Mouse (Mus musculus): ENCODE results near the gene Trub2. TPM values are rescaled to one million over a fixed set of nuclear protein-coding genes. Genes with fewer than 3 reads are reported as not detected.

Trub2 gene
- polyA plus RNA-seq, 1 experiment from 2014 or later, result 29.1 TPM

- no peak for ATAC-seq (replicated peaks; ENCODE audit: insufficient number of reproducible peaks, low FRiP score, low TSS enrichment, low read depth)
- Histone ChIP-seq H3K9ac (replicated peaks; ENCODE audit: low read length) (peak overlapping the region; percentile 52), H3K4me2 (ENCODE audit: low read depth, low read length) (peak overlapping the region; percentile 56), H3K27ac (replicated peaks; ENCODE audit: low read depth, low read length) (no peak overlapping the region), H3K27me3 (ENCODE audit: control insufficient read depth, insufficient read depth, low read length) (peaks cover 39% of the 10 kb centered on the region), H3K9me3 (replicated peaks; ENCODE audit: control insufficient read depth, low read length) (no peaks in the 10 kb centered on the region), H3K4me1 (ENCODE audit: control insufficient read depth, insufficient read depth, low read length) (peaks cover 5% of the 10 kb centered on the region), H3K4me3 (ENCODE audit: low read depth, low read length) (peak overlapping the region; percentile 30), H3K36me3 (replicated peaks; ENCODE audit: control insufficient read depth, insufficient read depth, low read depth, low read length) (no peaks in the 10 kb centered on the region)
- no peak for DNase-seq (ENCODE audit: low spot score)
- 5% methylated on average over 50 of the region's 50 CpGs for WGBS
These were observed 41.0 kb downstream of the Trub2 start for GRCm38 (mm10) chr2:29747188-29747782.

- Histone ChIP-seq H3K4me2 (ENCODE audit: low read depth, low read length) (no peak overlapping the region), H3K27me3 (ENCODE audit: control insufficient read depth, insufficient read depth, low read length) (peaks cover 23% of the 10 kb centered on the region), H3K27ac (replicated peaks; ENCODE audit: low read depth, low read length) (no peak overlapping the region), H3K4me3 (ENCODE audit: low read depth, low read length) (no peak overlapping the region), H3K4me1 (ENCODE audit: control insufficient read depth, insufficient read depth, low read length) (no peaks in the 10 kb centered on the region), H3K9me3 (replicated peaks; ENCODE audit: control insufficient read depth, low read length) (no peaks in the 10 kb centered on the region), H3K36me3 (replicated peaks; ENCODE audit: control insufficient read depth, insufficient read depth, low read depth, low read length) (no peaks in the 10 kb centered on the region), H3K9ac (replicated peaks; ENCODE audit: low read length) (no peak overlapping the region)
- 88% methylated on average over 6 of the region's 6 CpGs for WGBS
- no peak for DNase-seq (ENCODE audit: low spot score)
- no peak for ATAC-seq (replicated peaks; ENCODE audit: insufficient number of reproducible peaks, low FRiP score, low TSS enrichment, low read depth)
These were observed 44.0 kb downstream of the Trub2 start for GRCm38 (mm10) chr2:29744256-29744655.

- Histone ChIP-seq H3K4me1 (ENCODE audit: control insufficient read depth, insufficient read depth, low read length) (no peaks in the 10 kb centered on the region), H3K36me3 (replicated peaks; ENCODE audit: control insufficient read depth, insufficient read depth, low read depth, low read length) (peaks cover 3% of the 10 kb centered on the region)
- no peak for ATAC-seq (replicated peaks; ENCODE audit: insufficient number of reproducible peaks, low FRiP score, low TSS enrichment, low read depth)
These were observed 47.1 kb downstream of the Trub2 start for GRCm38 (mm10) chr2:29741207-29741606.

GRCm38 (mm10) chr2:29739368-29739767 lies 48.9 kb downstream of the Trub2 start:
- WGBS, result 76% methylated on average over 5 of the region's 5 CpGs
- ATAC-seq (replicated peaks; ENCODE audit: insufficient number of reproducible peaks, low FRiP score, low TSS enrichment, low read depth) (no peak), DNase-seq (ENCODE audit: low spot score) (no peak)
- Histone ChIP-seq H3K4me2 (ENCODE audit: low read depth, low read length) (no peak overlapping the region), H3K4me3 (ENCODE audit: low read depth, low read length) (no peak overlapping the region), H3K9me3 (replicated peaks; ENCODE audit: control insufficient read depth, low read length) (no peaks in the 10 kb centered on the region), H3K9ac (replicated peaks; ENCODE audit: low read length) (no peak overlapping the region), H3K4me1 (ENCODE audit: control insufficient read depth, insufficient read depth, low read length) (no peaks in the 10 kb centered on the region), H3K36me3 (replicated peaks; ENCODE audit: control insufficient read depth, insufficient read depth, low read depth, low read length) (peaks cover 3% of the 10 kb centered on the region), H3K27ac (replicated peaks; ENCODE audit: low read depth, low read length) (no peak overlapping the region), H3K27me3 (ENCODE audit: control insufficient read depth, insufficient read depth, low read length) (no peaks in the 10 kb centered on the region)

More at GRCm38 (mm10) chr2:29741207-29741606, 47.1 kb downstream of the Trub2 start:
- WGBS, result 93% methylated on average over 6 of the region's 6 CpGs
- peaks cover 4% of the 10 kb centered on the region; the same call in 1 of the 2 replicates for H3K27me3 ChIP-seq (ENCODE audit: control insufficient read depth, insufficient read depth, low read length)
- DNase-seq (ENCODE audit: low spot score), result no peak
- no peak overlapping the region for H3K9ac ChIP-seq (replicated peaks; ENCODE audit: low read length)
- no peak overlapping the region for H3K27ac ChIP-seq (replicated peaks; ENCODE audit: low read depth, low read length)
- no peaks in the 10 kb centered on the region for H3K9me3 ChIP-seq (replicated peaks; ENCODE audit: control insufficient read depth, low read length)
- H3K4me2 ChIP-seq (ENCODE audit: low read depth, low read length), result no peak overlapping the region
- H3K4me3 ChIP-seq (ENCODE audit: low read depth, low read length), result no peak overlapping the region

GRCm38 (mm10) chr2:29738799-29739198 lies 49.5 kb downstream of the Trub2 start:
- H3K9me3 ChIP-seq (replicated peaks; ENCODE audit: control insufficient read depth, low read length), result no peaks in the 10 kb centered on the region
- ATAC-seq (replicated peaks; ENCODE audit: insufficient number of reproducible peaks, low FRiP score, low TSS enrichment, low read depth) (no peak), DNase-seq (ENCODE audit: low spot score) (no peak)
- H3K27me3 ChIP-seq (ENCODE audit: control insufficient read depth, insufficient read depth, low read length), result no peaks in the 10 kb centered on the region
- H3K4me1 ChIP-seq (ENCODE audit: control insufficient read depth, insufficient read depth, low read length), result no peaks in the 10 kb centered on the region
- H3K27ac ChIP-seq (replicated peaks; ENCODE audit: low read depth, low read length), result no peak overlapping the region
- H3K36me3 ChIP-seq (replicated peaks; ENCODE audit: control insufficient read depth, insufficient read depth, low read depth, low read length), result peaks cover 3% of the 10 kb centered on the region
- no peak overlapping the region for H3K4me3 ChIP-seq (ENCODE audit: low read depth, low read length)
- no peak overlapping the region for H3K9ac ChIP-seq (replicated peaks; ENCODE audit: low read length)
- WGBS, result 58% methylated on average over 4 of the region's 4 CpGs
- no peak overlapping the region; the same call in 1 of the 2 replicates for H3K4me2 ChIP-seq (ENCODE audit: low read depth, low read length)

GRCm38 (mm10) chr2:29737209-29737925 lies 50.9 kb downstream of the Trub2 start:
- ATAC-seq (replicated peaks; ENCODE audit: insufficient number of reproducible peaks, low FRiP score, low TSS enrichment, low read depth), result no peak

GRCm38 (mm10) chr2:29735708-29736107 lies 52.6 kb downstream of the Trub2 start:
- no peaks in the 10 kb centered on the region for H3K9me3 ChIP-seq (replicated peaks; ENCODE audit: control insufficient read depth, low read length)
- no peaks in the 10 kb centered on the region for H3K4me1 ChIP-seq (ENCODE audit: control insufficient read depth, insufficient read depth, low read length)
- no peak overlapping the region for H3K9ac ChIP-seq (replicated peaks; ENCODE audit: low read length)
- ATAC-seq (replicated peaks; ENCODE audit: insufficient number of reproducible peaks, low FRiP score, low TSS enrichment, low read depth), result no peak
- H3K36me3 ChIP-seq (replicated peaks; ENCODE audit: control insufficient read depth, insufficient read depth, low read depth, low read length), result peaks cover 9% of the 10 kb centered on the region
- no peak for DNase-seq (ENCODE audit: low spot score)
- no peak overlapping the region for H3K4me3 ChIP-seq (ENCODE audit: low read depth, low read length)
- H3K4me2 ChIP-seq (ENCODE audit: low read depth, low read length), result no peak overlapping the region
- no peaks in the 10 kb centered on the region for H3K27me3 ChIP-seq (ENCODE audit: control insufficient read depth, insufficient read depth, low read length)
- WGBS, result 94% methylated on average over 12 of the region's 12 CpGs
- no peak overlapping the region for H3K27ac ChIP-seq (replicated peaks; ENCODE audit: low read depth, low read length)

More at GRCm38 (mm10) chr2:29737209-29737925, 50.9 kb downstream of the Trub2 start:
- 84% methylated on average over 12 of the region's 12 CpGs for WGBS
- Histone ChIP-seq H3K9me3 (replicated peaks; ENCODE audit: control insufficient read depth, low read length) (no peaks in the 10 kb centered on the region), H3K27ac (replicated peaks; ENCODE audit: low read depth, low read length) (no peak overlapping the region), H3K27me3 (ENCODE audit: control insufficient read depth, insufficient read depth, low read length) (no peaks in the 10 kb centered on the region), H3K4me3 (ENCODE audit: low read depth, low read length) (no peak overlapping the region), H3K4me1 (ENCODE audit: control insufficient read depth, insufficient read depth, low read length) (no peaks in the 10 kb centered on the region), H3K36me3 (replicated peaks; ENCODE audit: control insufficient read depth, insufficient read depth, low read depth, low read length) (peaks cover 7% of the 10 kb centered on the region), H3K4me2 (ENCODE audit: low read depth, low read length) (no peak overlapping the region), H3K9ac (replicated peaks; ENCODE audit: low read length) (no peak overlapping the region)
- DNase-seq (ENCODE audit: low spot score), result no peak

GRCm38 (mm10) chr2:29733348-29733747 lies 55.0 kb downstream of the Trub2 start:
- ATAC-seq (replicated peaks; ENCODE audit: insufficient number of reproducible peaks, low FRiP score, low TSS enrichment, low read depth) (no peak), DNase-seq (ENCODE audit: low spot score) (no peak)
- Histone ChIP-seq H3K27me3 (ENCODE audit: control insufficient read depth, insufficient read depth, low read length) (no peaks in the 10 kb centered on the region), H3K4me2 (ENCODE audit: low read depth, low read length) (no peak overlapping the region), H3K27ac (replicated peaks; ENCODE audit: low read depth, low read length) (no peak overlapping the region), H3K9ac (replicated peaks; ENCODE audit: low read length) (no peak overlapping the region), H3K9me3 (replicated peaks; ENCODE audit: control insufficient read depth, low read length) (no peaks in the 10 kb centered on the region), H3K36me3 (replicated peaks; ENCODE audit: control insufficient read depth, insufficient read depth, low read depth, low read length) (peaks cover 9% of the 10 kb centered on the region), H3K4me3 (ENCODE audit: low read depth, low read length) (no peak overlapping the region), H3K4me1 (ENCODE audit: control insufficient read depth, insufficient read depth, low read length) (no peaks in the 10 kb centered on the region)
- WGBS, result 95% methylated on average over 5 of the region's 5 CpGs
